Mouse (Mus musculus) v-Abl transformed pro-B cells (cell line): ENCODE data around the gene Ralgapa2.

Experiments used
- in situ Hi-C, 2 experiments: fragments of 400-800 bp; cut with MboI; formaldehyde crosslinking; loops; one replicate each; pipeline ENCODE4 v1.15.1; 2025; ENCODE audit not compliant: unreplicated experiment in 2 of 2

The Ralgapa2 gene

GRCm38 (mm10) chr2:146246409-146247075, 265.6 kb downstream of the Ralgapa2 start:
- in situ Hi-C loops = no loop called here

GRCm38 (mm10) chr2:146245401-146245800, 266.7 kb downstream of the Ralgapa2 start:
- in situ Hi-C loops = no loop called here

DNA sequence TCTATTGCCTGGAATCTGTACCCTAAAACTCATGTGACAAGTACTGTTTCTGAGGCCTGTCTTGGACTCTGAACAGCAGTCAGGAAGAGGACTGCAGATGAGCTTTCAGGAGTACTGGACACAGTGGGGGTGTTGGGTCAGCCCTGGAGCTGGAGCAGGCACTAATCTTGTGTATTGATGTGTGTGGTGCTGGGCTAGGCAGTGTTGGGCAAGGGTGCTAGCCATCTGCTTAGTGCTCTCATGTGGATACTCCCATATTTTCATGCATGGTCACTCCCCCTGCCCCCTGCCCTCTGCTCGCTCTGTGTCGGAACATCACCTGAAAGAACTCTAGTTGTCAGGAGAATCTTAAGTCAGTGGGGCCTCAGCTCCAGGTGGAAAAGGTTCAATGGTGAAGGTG, 268.1 kb downstream of the Ralgapa2 start:
- in situ Hi-C loops = no loop called here

GRCm38 (mm10) chr2:146239196-146239747, 272.9 kb downstream of the Ralgapa2 start:
- in situ Hi-C loops = no loop called here

DNA sequence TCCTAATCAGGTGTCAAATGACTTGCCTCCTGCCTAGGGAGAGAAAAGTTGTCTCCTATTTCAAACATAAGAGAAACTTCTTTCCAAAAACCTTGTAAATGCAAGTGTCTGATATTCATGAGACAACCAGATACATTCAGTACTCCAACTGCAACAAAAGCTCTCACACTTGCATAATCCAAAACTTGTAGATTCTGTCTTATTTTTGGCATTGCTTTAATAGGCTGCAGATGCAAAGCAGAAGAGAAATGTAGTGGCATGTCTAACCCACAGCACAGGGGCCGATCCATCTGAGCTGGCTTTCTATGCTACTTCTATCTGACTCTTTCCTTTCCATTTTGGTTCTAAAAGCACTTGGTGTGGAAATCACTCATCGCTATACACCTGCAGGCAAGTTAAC, 280.7 kb downstream of the Ralgapa2 start:
- in situ Hi-C loops = no loop called here

DNA sequence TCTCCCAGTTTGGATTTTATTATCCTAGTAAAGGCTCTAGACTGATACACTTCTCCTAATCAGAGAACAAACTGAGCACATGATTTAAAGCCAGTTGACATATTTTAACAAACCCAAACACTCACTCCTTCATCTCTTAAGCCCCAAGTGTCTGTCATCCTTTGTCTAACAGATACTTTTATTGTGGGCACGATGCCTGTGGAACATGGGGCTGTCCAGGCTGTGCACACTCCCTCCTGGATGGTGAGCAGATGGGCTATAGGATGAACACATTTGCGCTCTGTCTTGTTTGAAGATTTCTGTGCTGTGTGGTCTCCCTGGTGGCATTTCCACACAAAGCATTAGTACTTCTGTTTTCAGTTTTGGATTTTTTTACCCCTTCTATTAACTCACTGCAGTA, 283.7 kb downstream of the Ralgapa2 start:
- in situ Hi-C loops = loop anchor here (5.0 to 10.0 kb wide), 3 partner anchors 76 to 156 kb away; no protein-coding TSS in a partner anchor

- in situ Hi-C loops = loop anchor here (5.0 to 10.0 kb wide), 3 partner anchors 77 to 157 kb away; no protein-coding TSS in a partner anchor
These were observed 284.5 kb downstream of the Ralgapa2 start for GRCm38 (mm10) chr2:146227646-146228045.

DNA sequence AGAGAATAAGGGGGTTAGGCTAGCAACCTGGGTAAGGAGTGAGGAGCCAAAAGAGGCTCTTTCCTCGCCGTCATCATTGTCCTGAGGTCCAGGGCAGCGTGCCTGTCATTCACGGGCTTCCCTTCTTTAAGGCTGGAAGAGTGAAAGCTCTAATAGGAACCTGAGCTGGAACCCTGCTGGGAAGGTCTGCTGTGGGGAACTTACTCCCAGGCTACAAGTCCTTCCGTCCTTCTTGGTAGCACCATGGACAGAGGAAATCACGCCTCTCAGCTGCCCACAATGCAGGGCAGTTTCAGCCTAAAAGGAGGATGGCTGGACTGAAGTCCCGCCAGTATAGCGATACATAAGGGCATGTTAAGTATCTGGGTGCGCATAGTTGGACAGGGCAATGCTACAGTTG, 285.7 kb downstream of the Ralgapa2 start:
- in situ Hi-C loops = loop anchor here (5.0 to 10.0 kb wide), 3 partner anchors 78 to 158 kb away; no protein-coding TSS in a partner anchor

DNA sequence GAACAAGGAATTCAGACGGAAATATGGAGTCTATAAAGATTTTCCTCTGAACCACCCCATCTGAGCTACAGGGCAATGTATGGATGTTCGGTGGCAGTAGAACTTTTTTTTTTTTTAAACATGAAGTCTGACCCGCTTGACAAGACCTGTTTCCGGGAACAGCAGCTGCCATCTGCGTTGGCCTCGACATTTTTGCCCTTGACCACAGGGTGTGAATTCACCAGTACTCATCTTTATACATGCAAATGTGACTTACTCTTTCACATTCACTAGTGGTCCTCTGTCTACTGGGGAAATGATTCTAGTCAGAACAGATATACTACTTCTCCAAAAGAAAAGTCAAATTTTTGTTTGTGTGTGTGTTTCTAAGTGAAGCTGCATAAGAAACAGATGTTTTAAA, 286.3 kb downstream of the Ralgapa2 start:
- in situ Hi-C loops = loop anchor here (5.0 to 10.0 kb wide), 3 partner anchors 79 to 159 kb away; no protein-coding TSS in a partner anchor

- in situ Hi-C loops = loop anchor here in 1 of 2 experiments (10.0 kb wide), 2 partner anchors 81 to 161 kb away; no protein-coding TSS in a partner anchor
These were observed 288.0 kb downstream of the Ralgapa2 start for GRCm38 (mm10) chr2:146224141-146224540.

DNA sequence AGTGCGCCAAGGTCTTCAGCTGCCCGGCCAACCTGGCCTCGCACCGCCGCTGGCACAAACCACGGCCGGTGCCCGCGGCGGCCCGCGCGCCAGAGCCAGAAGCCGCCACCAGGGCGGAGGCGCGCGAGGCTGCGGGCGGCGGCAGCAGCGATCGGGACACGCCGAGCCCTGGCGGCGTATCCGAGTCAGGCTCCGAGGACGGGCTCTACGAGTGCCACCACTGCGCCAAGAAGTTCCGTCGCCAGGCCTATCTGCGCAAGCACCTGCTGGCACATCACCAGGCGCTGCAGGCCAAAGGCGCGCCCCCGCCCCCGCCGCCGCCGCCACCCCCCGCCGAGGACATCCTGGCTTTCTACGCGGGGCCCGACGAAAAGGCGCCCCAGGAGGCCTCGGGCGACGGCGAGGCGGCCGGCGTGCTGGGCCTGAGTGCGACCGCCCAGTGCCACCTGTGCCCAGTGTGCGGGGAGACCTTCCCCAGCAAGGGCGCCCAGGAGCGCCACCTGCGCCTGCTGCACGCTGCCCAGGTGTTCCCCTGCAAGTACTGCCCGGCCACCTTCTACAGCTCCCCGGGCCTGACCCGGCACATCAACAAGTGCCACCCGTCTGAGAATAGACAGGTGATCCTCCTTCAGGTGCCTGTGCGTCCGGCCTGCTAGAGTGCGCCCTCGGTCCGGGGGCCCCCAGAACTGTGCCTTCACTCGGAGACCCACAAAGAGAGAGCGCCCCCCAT, 288.8 kb downstream of the Ralgapa2 start:
- in situ Hi-C loops = loop anchor here in 1 of 2 experiments (10.0 kb wide), 2 partner anchors 81 to 161 kb away; no protein-coding TSS in a partner anchor

DNA sequence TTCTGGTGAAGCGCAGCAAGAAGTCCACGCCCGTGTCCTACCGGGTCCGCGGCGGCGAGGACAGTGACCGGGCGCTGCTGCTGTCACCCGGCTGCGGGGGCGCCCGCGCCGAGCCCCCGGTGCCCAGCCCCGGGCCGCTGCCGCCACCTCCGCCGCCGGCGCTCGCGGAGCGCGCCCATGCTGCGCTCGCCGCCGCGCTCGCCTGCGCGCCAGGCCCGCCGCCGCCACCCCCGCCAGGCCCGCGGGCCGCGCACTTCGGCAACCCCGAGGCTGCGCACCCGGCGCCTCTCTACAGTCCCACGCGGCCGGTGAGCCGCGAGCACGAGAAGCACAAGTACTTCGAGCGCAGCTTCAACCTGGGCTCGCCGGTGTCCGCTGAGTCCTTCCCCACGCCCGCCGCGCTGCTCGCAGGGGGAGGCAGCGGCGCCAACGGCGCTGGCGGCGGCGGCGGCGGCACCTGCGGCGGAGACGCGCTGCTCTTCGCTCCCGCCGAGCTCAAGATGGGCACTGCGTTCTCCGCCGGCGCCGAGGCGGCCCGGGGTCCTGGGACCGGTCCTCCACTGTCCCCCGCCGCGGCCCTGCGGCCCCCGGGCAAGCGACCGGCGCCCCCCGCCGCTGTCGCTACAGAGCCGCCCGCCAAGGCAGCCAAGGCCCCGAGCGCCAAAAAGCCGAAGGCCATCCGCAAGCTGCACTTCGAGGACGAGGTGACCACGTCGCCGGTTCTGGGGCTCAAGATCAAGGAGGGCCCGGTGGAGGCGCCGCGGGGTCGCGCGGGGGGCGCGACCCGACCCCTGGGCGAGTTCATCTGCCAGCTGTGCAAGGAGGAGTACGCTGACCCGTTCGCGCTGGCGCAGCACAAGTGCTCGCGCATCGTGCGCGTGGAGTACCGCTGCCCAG, 289.6 kb downstream of the Ralgapa2 start:
- in situ Hi-C loops = loop anchor here in 1 of 2 experiments (10.0 kb wide), 2 partner anchors 82 to 162 kb away; no protein-coding TSS in a partner anchor

GRCm38 (mm10) chr2:146221929-146222278, 290.2 kb downstream of the Ralgapa2 start:
- in situ Hi-C loops = loop anchor here in 1 of 2 experiments (10.0 kb wide), 2 partner anchors 83 to 163 kb away; no protein-coding TSS in a partner anchor

- in situ Hi-C loops = loop anchor here in 1 of 2 experiments (10.0 kb wide), 2 partner anchors 83 to 163 kb away; no protein-coding TSS in a partner anchor
These were observed 290.8 kb downstream of the Ralgapa2 start, which contains the start of gene Insm1 for GRCm38 (mm10) chr2:146221076-146221928. TSS of gene Insm1 (plus strand) at chr2:146221921.

GRCm38 (mm10) chr2:146220591-146221075, 291.5 kb downstream of the Ralgapa2 start:
- in situ Hi-C loops = loop anchor here in 1 of 2 experiments (10.0 kb wide), 2 partner anchors 84 to 164 kb away; no protein-coding TSS in a partner anchor

- in situ Hi-C loops = loop anchor here (10.0 kb wide), 3 partner anchors 85 to 195 kb away; no protein-coding TSS in a partner anchor
These were observed 292.4 kb downstream of the Ralgapa2 start for GRCm38 (mm10) chr2:146219791-146220190.

DNA sequence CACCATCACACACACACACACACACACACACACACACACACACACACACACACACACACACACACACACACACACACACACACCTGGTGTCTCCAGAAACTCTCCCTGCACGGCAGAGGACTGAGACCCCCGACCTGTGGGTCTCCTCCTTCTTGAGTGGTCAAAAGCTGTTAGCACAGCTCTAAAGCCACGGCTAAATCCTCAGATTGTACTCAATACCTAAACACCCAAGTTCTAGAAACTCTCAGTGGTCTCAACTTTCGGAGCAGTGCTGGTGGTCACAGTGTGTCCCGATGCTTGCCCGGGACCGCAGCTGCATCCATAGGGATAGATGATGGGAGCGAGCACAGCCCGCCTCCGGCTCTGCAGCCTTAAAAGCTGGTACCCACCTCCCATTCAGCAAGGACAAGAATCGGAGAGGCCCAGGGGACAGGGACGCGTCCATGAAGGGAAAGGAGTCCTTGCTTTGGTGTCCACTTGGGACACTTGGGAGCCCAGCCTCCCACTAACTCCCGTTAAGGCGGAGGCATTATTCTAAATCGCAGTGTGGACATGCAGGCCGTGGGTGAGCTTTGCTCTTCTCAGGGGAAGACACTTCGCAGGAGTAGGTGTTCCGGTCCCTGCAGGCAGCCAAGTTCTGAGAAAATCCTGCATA, 293.1 kb downstream of the Ralgapa2 start:
- in situ Hi-C loops = loop anchor here in 1 of 2 experiments (10.0 kb wide), 2 partner anchors 166 to 196 kb away; no protein-coding TSS in a partner anchor

DNA sequence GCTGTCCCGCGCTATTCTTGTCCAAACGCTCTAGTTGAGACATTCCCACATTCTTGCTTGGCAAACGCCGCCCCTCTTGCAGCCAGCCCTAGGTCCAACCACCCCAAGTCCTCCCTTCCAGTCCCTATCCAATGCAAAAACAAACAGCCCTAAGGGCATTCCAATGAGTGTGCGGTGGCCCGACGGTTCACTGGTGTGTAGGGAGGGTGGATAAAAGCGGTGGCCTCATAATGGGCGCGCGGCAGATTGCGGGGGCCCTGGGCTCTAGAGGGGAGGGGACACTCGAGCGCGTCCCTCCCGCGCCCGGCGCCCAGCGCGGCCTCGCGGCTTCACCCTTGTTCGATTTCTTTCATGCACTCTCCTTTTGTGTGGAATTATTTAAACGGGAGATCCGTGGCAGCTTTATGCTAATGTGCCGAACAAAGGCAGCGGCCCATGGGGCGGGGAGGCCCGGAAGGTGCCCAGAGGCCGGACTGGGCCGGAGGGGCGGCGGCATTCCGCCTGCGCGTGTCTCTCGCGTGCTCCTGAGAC, 293.9 kb downstream of the Ralgapa2 start:
- in situ Hi-C loops = loop anchor here in 1 of 2 experiments (10.0 kb wide), 2 partner anchors 167 to 197 kb away; no protein-coding TSS in a partner anchor
